ENCODE assay signal across 8 mouse cellular contexts in the genomic region with DNA sequence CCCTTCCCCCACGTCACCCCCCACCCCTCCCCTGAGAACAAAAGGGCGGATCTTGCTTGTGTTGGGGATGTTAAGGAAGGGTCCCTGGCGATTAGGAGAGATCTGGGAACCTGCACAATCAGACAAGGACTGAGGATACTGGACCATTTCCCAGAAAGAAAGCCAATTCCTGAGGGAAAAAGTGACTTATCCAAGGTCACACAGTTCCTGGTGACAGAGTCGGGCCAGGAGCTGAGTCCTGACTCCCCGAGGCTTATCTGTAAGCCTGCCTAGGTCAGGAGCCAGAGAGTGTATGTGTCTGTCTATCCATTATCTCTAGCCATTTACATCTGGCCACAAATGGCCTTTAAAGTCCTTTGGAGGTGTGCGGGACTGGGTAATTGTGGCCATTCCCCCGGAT. TPM values are rescaled to one million over a fixed set of nuclear protein-coding genes. Genes with fewer than 3 reads are reported as not detected.
DNase-seq lines count a peak whose midpoint lies in the region; ATAC-seq lines count a peak whose summit lies in the region.

No protein-coding gene starts in this region.

- H3K4me3 ChIP-seq in heart, embryonic 10.5 days: peak overlapping the region; percentile 69
- peak overlapping the region; percentile 63 for H3K4me3 ChIP-seq in hindbrain, embryonic 12.5 days
- peak overlapping the region; percentile 56 for H3K4me3 ChIP-seq in midbrain, embryonic 12.5 days

- peaks cover 39% of the 10 kb centered on the region for H3K27me3 ChIP-seq in heart, embryonic 10.5 days (ENCODE audit: insufficient read depth, poor library complexity, severe bottlenecking)
- peaks cover 37% of the 10 kb centered on the region for H3K27me3 ChIP-seq in hindbrain, embryonic 12.5 days
- peaks cover 52% of the 10 kb centered on the region for H3K27me3 ChIP-seq in midbrain, embryonic 12.5 days

- ATAC-seq in hindbrain, embryonic 12.5 days (ENCODE audit: low FRiP score): no peak
- no peak for ATAC-seq in midbrain, embryonic 12.5 days (ENCODE audit: low FRiP score, low read depth)

- DNase-seq in heart, embryonic 10.5 days (ENCODE audit: low spot score): no peak
- DNase-seq in heart, adult 9 months (ENCODE audit: low spot score in 2 of 2): no peak
- DNase-seq in MN1 (ENCODE audit: low spot score): peak; percentile 20
- no peak for DNase-seq in embryo, embryonic 10 days (ENCODE audit: low spot score)
- DNase-seq in spleen, adult 18-20 months: no peak
- no peak for DNase-seq in embryo, embryonic 9.5 days (ENCODE audit: extremely low spot score)

- no peaks in the 10 kb centered on the region for H3K36me3 ChIP-seq in heart, embryonic 10.5 days
- H3K36me3 ChIP-seq in hindbrain, embryonic 12.5 days: no peaks in the 10 kb centered on the region
- H3K36me3 ChIP-seq in midbrain, embryonic 12.5 days: no peaks in the 10 kb centered on the region

- no peaks in the 10 kb centered on the region for H3K9me3 ChIP-seq in heart, embryonic 10.5 days
- H3K9me3 ChIP-seq in hindbrain, embryonic 12.5 days (replicated peaks): no peaks in the 10 kb centered on the region
- no peaks in the 10 kb centered on the region for H3K9me3 ChIP-seq in midbrain, embryonic 12.5 days

- 13% methylated on average over 7 of the region's 7 CpGs for WGBS in heart, embryonic 10.5 days
- 32% methylated on average over 7 of the region's 7 CpGs for WGBS in hindbrain, embryonic 12.5 days
- 45% methylated on average over 7 of the region's 7 CpGs for WGBS in midbrain, embryonic 12.5 days

- peak overlapping the region; percentile 68 for H3K9ac ChIP-seq in hindbrain, embryonic 12.5 days
- peak overlapping the region; percentile 67 for H3K9ac ChIP-seq in midbrain, embryonic 12.5 days (replicated peaks)

- H3K27ac ChIP-seq in heart, embryonic 10.5 days: peak overlapping the region; percentile 83
- no peak overlapping the region for H3K27ac ChIP-seq in hindbrain, embryonic 12.5 days
- H3K27ac ChIP-seq in midbrain, embryonic 12.5 days (replicated peaks): no peak overlapping the region

- peaks cover 39% of the 10 kb centered on the region for H3K4me1 ChIP-seq in heart, embryonic 10.5 days
- peaks cover 19% of the 10 kb centered on the region for H3K4me1 ChIP-seq in hindbrain, embryonic 12.5 days
- H3K4me1 ChIP-seq in midbrain, embryonic 12.5 days: peaks cover 20% of the 10 kb centered on the region

- H3K4me2 ChIP-seq in hindbrain, embryonic 12.5 days (replicated peaks): peak overlapping the region; percentile 95
- peak overlapping the region; percentile 90 for H3K4me2 ChIP-seq in midbrain, embryonic 12.5 days (replicated peaks)

RNA-seq across cellular contexts. Expression of gene Wipf3, which starts 0.8 kb away (rescaled TPM):
- 1.0 and 1.8 TPM in 2 replicates for polyA plus RNA-seq in heart, embryonic 10.5 days (2016; fragmentation: Nextera tagmentation; extraction: Ambion mirVana)
- polyA plus RNA-seq in hindbrain, embryonic 12.5 days (2016; fragmentation: Nextera tagmentation; extraction: Ambion mirVana): 1.5 and 1.7 TPM in 2 replicates
- 0.89 and 1.3 TPM in 2 replicates for polyA plus RNA-seq in midbrain, embryonic 12.5 days (2016; fragmentation: Nextera tagmentation; extraction: Ambion mirVana)
